Mouse (Mus musculus): ENCODE data around the gene Cxcl16. TPM values are rescaled to one million over a fixed set of nuclear protein-coding genes. Genes with fewer than 3 reads are reported as not detected.
"Not testable (repeated sequence)": the region's sequence is repeated elsewhere in the genome, so short reads cannot be mapped to it uniquely, and the experiment has no call there.

Cxcl16 gene
- polyA plus RNA-seq, 1 experiment from 2014 or later, result 6.0 TPM

- Histone ChIP-seq H3K4me2 (ENCODE audit: low read depth, low read length) (peak overlapping the region; percentile 80), H3K4me3 (ENCODE audit: low read depth, low read length) (peak overlapping the region; percentile 85), H3K9me3 (ENCODE audit: control insufficient read depth, low read length) (no peaks in the 10 kb centered on the region), H3K9ac (ENCODE audit: low read depth, low read length) (peak overlapping the region; percentile 85), H3K27ac (replicated peaks; ENCODE audit: low read depth, low read length) (no peak overlapping the region), H3K36me3 (ENCODE audit: control insufficient read depth, insufficient read depth, low read length) (peaks cover 28% of the 10 kb centered on the region), H3K4me1 (ENCODE audit: control insufficient read depth, insufficient read depth, low read length) (peaks cover 13% of the 10 kb centered on the region; the same call in 1 of the 2 replicates), H3K27me3 (replicated peaks; ENCODE audit: control insufficient read depth, insufficient read depth, low read length) (no peaks in the 10 kb centered on the region)
- DNase-seq (ENCODE audit: low spot score) (no peak), ATAC-seq (ENCODE audit: low read depth) (no peak)
- 75% methylated on average over 1 of the region's 1 CpGs for WGBS
These were observed 26.2 kb downstream of the Cxcl16 start for GRCm38 (mm10) chr11:70433569-70433943.

DNA sequence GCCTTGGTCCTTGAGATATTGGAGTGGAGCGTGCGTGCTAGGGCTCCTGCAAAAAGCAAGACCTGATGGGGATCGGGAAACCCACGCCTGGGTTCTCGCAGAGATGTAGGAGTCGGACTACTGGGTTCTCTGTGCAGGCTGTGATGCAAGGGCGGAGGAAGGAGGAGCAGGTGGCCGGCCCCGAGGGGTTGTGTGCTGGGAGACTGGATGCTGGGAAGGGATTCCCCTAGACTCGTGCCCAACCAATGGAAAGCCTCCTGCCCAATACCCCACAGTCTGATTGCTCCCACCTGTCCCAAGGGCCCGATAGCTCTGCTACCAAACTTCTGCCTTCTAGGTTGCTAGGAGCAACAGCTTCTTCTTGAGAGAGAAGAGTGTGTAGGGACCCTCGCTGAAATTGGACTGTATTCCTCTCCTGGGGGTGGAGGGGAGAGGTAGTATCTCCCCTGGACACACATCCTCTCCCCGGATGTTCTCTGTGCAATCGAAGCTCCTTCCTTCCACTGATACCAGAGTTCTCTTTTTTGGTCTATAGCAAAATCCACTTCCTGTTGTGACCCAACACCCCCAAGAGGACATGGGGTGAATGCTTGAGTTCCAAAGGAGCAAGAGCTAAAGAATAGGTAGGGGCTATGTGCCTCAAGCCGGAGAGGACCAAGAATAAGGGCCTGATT is 26.8 kb downstream of the Cxcl16 start:
- Histone ChIP-seq H3K4me3 (ENCODE audit: low read depth, low read length) (peak overlapping the region; percentile 85), H3K9ac (ENCODE audit: low read depth, low read length) (peak overlapping the region; percentile 85), H3K27ac (replicated peaks; ENCODE audit: low read depth, low read length) (peak overlapping the region; percentile 87), H3K9me3 (ENCODE audit: control insufficient read depth, low read length) (no peaks in the 10 kb centered on the region), H3K4me1 (ENCODE audit: control insufficient read depth, insufficient read depth, low read length) (peaks cover 13% of the 10 kb centered on the region; the same call in 1 of the 2 replicates), H3K27me3 (replicated peaks; ENCODE audit: control insufficient read depth, insufficient read depth, low read length) (no peaks in the 10 kb centered on the region), H3K36me3 (ENCODE audit: control insufficient read depth, insufficient read depth, low read length) (peaks cover 24% of the 10 kb centered on the region), H3K4me2 (ENCODE audit: low read depth, low read length) (peak overlapping the region; percentile 80)
- ATAC-seq (ENCODE audit: low read depth) (peak; percentile 48), DNase-seq (ENCODE audit: low spot score) (peak; percentile 63)
- WGBS, result 8% methylated on average over 15 of the region's 15 CpGs

- Histone ChIP-seq H3K27me3 (replicated peaks; ENCODE audit: control insufficient read depth, insufficient read depth, low read length) (no peaks in the 10 kb centered on the region), H3K4me2 (ENCODE audit: low read depth, low read length) (peak within 1 kb of the TSS; percentile 80), H3K9ac (ENCODE audit: low read depth, low read length) (peak within 1 kb of the TSS; percentile 85), H3K36me3 (ENCODE audit: control insufficient read depth, insufficient read depth, low read length) (peaks cover 16% of the 10 kb centered on the region; the same call in 1 of the 2 replicates), H3K4me1 (ENCODE audit: control insufficient read depth, insufficient read depth, low read length) (peaks cover 13% of the 10 kb centered on the region; the same call in 1 of the 2 replicates), H3K27ac (replicated peaks; ENCODE audit: low read depth, low read length) (peak within 1 kb of the TSS; percentile 87), H3K4me3 (ENCODE audit: low read depth, low read length) (peak within 1 kb of the TSS; percentile 85), H3K9me3 (ENCODE audit: control insufficient read depth, low read length) (no peaks in the 10 kb centered on the region)
- under 1% methylated on average over 60 of the region's 75 CpGs for WGBS
- peak; percentile 99 for DNase-seq (ENCODE audit: low spot score)
- peak; percentile 96 for ATAC-seq (ENCODE audit: low read depth)
These were observed 27.5 kb downstream of the Cxcl16 start, which contains the start of gene Arrb2 for GRCm38 (mm10) chr11:70432048-70432894. Arrb2 (plus strand) TSS chr11:70432635.

DNA sequence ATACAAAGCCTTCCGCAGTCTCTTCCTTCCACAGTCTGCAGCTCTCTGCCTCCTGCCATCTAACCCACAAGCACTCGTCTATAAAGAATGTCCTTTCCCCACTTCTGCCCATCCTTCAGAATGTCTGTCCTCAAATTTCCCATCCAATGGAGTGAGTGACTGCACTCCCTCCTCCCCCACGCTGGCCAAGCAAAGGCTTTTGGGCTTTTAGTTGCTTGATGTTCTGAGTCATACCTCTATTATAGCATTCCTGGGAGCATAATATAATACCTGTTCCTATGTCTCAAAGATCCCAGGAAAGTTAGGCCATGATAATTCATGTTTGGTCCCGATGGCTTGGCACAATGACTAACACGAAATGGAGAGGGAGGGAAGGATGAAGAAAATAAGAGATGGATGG is 28.2 kb downstream of the Cxcl16 start:
- WGBS, result 24% methylated on average over 5 of the region's 5 CpGs

DNA sequence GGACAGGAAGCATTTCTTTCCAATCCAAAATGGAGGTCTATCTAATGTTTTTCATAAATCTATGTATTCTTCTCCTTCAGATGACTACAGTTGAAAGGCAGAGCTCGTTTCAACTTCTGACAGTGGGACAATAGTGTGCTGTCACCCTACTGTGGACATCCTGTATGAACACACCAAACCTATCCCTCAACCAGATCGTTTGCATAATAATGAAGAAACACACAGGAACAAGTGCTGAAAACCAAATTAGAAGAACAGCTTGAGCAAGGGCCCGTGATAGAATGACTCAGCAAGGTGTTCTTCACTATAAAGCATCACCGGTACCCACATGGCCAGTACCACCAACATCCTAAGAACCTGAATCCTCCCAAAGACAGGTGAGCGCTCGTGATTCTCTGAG is 33.2 kb downstream of the Cxcl16 start:
- not testable (repeated sequence) for H3K9me3 ChIP-seq (ENCODE audit: control insufficient read depth, low read length); H3K4me1 ChIP-seq (ENCODE audit: control insufficient read depth, insufficient read depth, low read length); H3K4me2 ChIP-seq (ENCODE audit: low read depth, low read length); DNase-seq (ENCODE audit: low spot score); ATAC-seq (ENCODE audit: low read depth); H3K27ac ChIP-seq (replicated peaks; ENCODE audit: low read depth, low read length); H3K36me3 ChIP-seq (ENCODE audit: control insufficient read depth, insufficient read depth, low read length); H3K9ac ChIP-seq (ENCODE audit: low read depth, low read length); H3K27me3 ChIP-seq (replicated peaks; ENCODE audit: control insufficient read depth, insufficient read depth, low read length); H3K4me3 ChIP-seq (ENCODE audit: low read depth, low read length)
- WGBS, result 72% methylated on average over 6 of the region's 6 CpGs

More for the DNA sequence above, 28.2 kb downstream of the Cxcl16 start:
- peak overlapping the region; percentile 85 for H3K4me3 ChIP-seq (ENCODE audit: low read depth, low read length)
- no peaks in the 10 kb centered on the region for H3K9me3 ChIP-seq (ENCODE audit: control insufficient read depth, low read length)
- peaks cover 9% of the 10 kb centered on the region; the same call in 1 of the 2 replicates for H3K36me3 ChIP-seq (ENCODE audit: control insufficient read depth, insufficient read depth, low read length)
- H3K9ac ChIP-seq (ENCODE audit: low read depth, low read length), result peak overlapping the region; percentile 85; the same call in 1 of the 2 replicates
- H3K27me3 ChIP-seq (replicated peaks; ENCODE audit: control insufficient read depth, insufficient read depth, low read length), result no peaks in the 10 kb centered on the region
- ATAC-seq (ENCODE audit: low read depth) (no peak), DNase-seq (ENCODE audit: low spot score) (no peak)
- peaks cover 13% of the 10 kb centered on the region; the same call in 1 of the 2 replicates for H3K4me1 ChIP-seq (ENCODE audit: control insufficient read depth, insufficient read depth, low read length)
- peak overlapping the region; percentile 87 for H3K27ac ChIP-seq (replicated peaks; ENCODE audit: low read depth, low read length)
- peak overlapping the region; percentile 80 for H3K4me2 ChIP-seq (ENCODE audit: low read depth, low read length)

GRCm38 (mm10) chr11:70419486-70419885 is 40.3 kb downstream of the Cxcl16 start:
- ATAC-seq (ENCODE audit: low read depth) (no peak), DNase-seq (ENCODE audit: low spot score) (no peak)
- H3K9ac ChIP-seq (ENCODE audit: low read depth, low read length), result no peak overlapping the region
- WGBS, result 69% methylated on average over 5 of the region's 5 CpGs
- H3K27me3 ChIP-seq (replicated peaks; ENCODE audit: control insufficient read depth, insufficient read depth, low read length), result no peaks in the 10 kb centered on the region
- no peaks in the 10 kb centered on the region for H3K9me3 ChIP-seq (ENCODE audit: control insufficient read depth, low read length)
- no peak overlapping the region for H3K4me3 ChIP-seq (ENCODE audit: low read depth, low read length)
- no peak overlapping the region for H3K4me2 ChIP-seq (ENCODE audit: low read depth, low read length)
- H3K27ac ChIP-seq (replicated peaks; ENCODE audit: low read depth, low read length), result no peak overlapping the region
- no peaks in the 10 kb centered on the region for H3K36me3 ChIP-seq (ENCODE audit: control insufficient read depth, insufficient read depth, low read length)
- H3K4me1 ChIP-seq (ENCODE audit: control insufficient read depth, insufficient read depth, low read length), result no peaks in the 10 kb centered on the region

DNA sequence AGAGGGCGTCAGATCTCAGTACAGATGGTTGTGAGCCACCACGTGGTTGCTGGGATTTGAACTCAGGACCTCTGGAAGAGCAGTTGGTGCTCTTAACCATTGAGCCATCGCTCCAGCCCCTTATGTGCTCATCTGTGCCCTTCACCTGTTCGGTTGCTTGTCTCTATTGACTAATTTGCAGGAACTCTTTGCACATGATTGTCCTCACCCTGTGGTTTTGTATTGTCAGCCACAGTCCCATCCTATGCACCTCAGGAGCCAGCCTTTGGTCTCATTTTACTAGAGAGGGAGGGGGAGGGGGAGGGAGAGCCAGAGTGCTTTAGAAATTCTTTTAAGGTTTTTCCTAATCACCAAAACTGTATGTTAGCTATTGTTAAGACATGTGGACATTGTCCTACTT is 41.6 kb downstream of the Cxcl16 start:
- Histone ChIP-seq H3K27ac (replicated peaks; ENCODE audit: low read depth, low read length) (no peak overlapping the region), H3K9me3 (ENCODE audit: control insufficient read depth, low read length) (no peaks in the 10 kb centered on the region), H3K36me3 (ENCODE audit: control insufficient read depth, insufficient read depth, low read length) (no peaks in the 10 kb centered on the region), H3K9ac (ENCODE audit: low read depth, low read length) (no peak overlapping the region), H3K4me3 (ENCODE audit: low read depth, low read length) (no peak overlapping the region), H3K27me3 (replicated peaks; ENCODE audit: control insufficient read depth, insufficient read depth, low read length) (no peaks in the 10 kb centered on the region), H3K4me1 (ENCODE audit: control insufficient read depth, insufficient read depth, low read length) (no peaks in the 10 kb centered on the region), H3K4me2 (ENCODE audit: low read depth, low read length) (no peak overlapping the region)
- 73% methylated on average over 4 of the region's 4 CpGs for WGBS
- ATAC-seq (ENCODE audit: low read depth) (no peak), DNase-seq (ENCODE audit: low spot score) (no peak)

DNA sequence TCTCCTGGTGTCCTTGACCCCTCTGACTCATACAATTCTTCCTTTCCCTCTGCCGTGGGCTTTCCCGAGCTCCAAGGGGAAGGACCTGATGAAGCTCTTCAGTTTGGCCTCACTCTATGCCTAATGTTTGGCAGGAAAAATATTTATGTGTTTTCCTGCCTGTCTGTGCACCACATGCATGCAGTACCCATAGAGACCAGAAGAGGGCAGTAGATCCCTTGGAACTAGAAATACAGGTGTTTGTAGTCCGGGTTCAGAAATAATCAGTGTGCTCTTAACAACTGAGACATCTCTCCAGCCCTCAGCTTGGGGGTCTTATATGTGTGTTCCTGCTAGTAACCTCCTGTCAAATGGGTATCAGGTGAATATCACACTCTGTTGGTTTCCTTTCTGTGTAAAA is 45.8 kb downstream of the Cxcl16 start:
- no peak overlapping the region for H3K4me3 ChIP-seq (ENCODE audit: low read depth, low read length)
- no peaks in the 10 kb centered on the region for H3K27me3 ChIP-seq (replicated peaks; ENCODE audit: control insufficient read depth, insufficient read depth, low read length)
- peak; percentile 77 for DNase-seq (ENCODE audit: low spot score)
- 10% methylated on average over 3 of the region's 3 CpGs for WGBS
- H3K27ac ChIP-seq (replicated peaks; ENCODE audit: low read depth, low read length), result no peak overlapping the region
- no peak overlapping the region for H3K4me2 ChIP-seq (ENCODE audit: low read depth, low read length)
- no peaks in the 10 kb centered on the region for H3K36me3 ChIP-seq (ENCODE audit: control insufficient read depth, insufficient read depth, low read length)
- ATAC-seq (ENCODE audit: low read depth), result no peak
- peaks cover 2% of the 10 kb centered on the region; the same call in 1 of the 2 replicates for H3K4me1 ChIP-seq (ENCODE audit: control insufficient read depth, insufficient read depth, low read length)
- H3K9me3 ChIP-seq (ENCODE audit: control insufficient read depth, low read length), result no peaks in the 10 kb centered on the region
- H3K9ac ChIP-seq (ENCODE audit: low read depth, low read length), result no peak overlapping the region

Measured in embryonic facial prominence, embryonic 14.5 days (tissue).